Mouse (Mus musculus): ENCODE measurements at regions not wholly inside any gene's neighbourhood (a gene's known extent, or its start where the extent isn't known, plus 50 kb on each side); places are given as distances from the start of the nearest gene placed in this dataset.
"Not testable (repeated sequence)": the region's sequence is repeated elsewhere in the genome, so short reads cannot be mapped to it uniquely, and the experiment has no call there.

DNA sequence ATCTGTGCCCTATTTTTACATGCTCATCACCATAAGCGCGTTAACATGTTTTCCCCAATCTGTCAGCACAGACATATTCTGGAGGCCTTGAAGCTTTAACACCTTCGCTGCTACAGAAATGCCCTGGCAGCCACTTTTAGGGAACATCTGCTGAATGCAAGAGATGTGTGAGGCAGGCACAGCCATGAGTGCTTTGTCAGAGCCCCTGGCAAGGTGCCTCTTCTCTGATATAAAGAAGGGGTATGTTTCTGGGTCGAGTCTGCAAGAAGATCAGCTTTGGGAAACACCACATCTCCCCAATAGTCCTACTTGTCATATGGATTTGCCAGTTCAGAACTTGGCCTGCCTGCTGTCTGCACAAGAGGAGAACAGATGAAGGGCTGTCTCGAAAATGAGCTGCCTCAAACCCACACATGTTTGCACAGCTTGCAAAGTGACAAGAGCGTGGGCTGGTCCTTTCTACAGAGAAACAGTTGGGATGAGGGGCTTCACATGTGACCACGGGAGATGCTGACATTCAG lies 1263.3 kb upstream of the Klhl29 start:
- 79% methylated on average over 7 of the region's 7 CpGs for WGBS
- no peak overlapping the region for H3K4me2 ChIP-seq (replicated peaks; ENCODE audit: low read depth, low read length)
- no peak overlapping the region for H3K4me3 ChIP-seq (ENCODE audit: low read depth, low read length)
- no peaks in the 10 kb centered on the region for H3K36me3 ChIP-seq (ENCODE audit: control insufficient read depth, insufficient read depth, low read length)
- no peak overlapping the region for H3K9ac ChIP-seq (replicated peaks; ENCODE audit: low read depth, low read length)
- no peaks in the 10 kb centered on the region for H3K27me3 ChIP-seq (ENCODE audit: control insufficient read depth, insufficient read depth, low read length)
- no peaks in the 10 kb centered on the region for H3K4me1 ChIP-seq (ENCODE audit: control insufficient read depth, insufficient read depth, low read length)
- H3K27ac ChIP-seq (ENCODE audit: low read length) = no peak overlapping the region
- no peaks in the 10 kb centered on the region for H3K9me3 ChIP-seq (ENCODE audit: control insufficient read depth, low read depth, low read length)
- ATAC-seq (ENCODE audit: insufficient number of reproducible peaks, insufficient read depth, low FRiP score, low read depth) = no peak

DNA sequence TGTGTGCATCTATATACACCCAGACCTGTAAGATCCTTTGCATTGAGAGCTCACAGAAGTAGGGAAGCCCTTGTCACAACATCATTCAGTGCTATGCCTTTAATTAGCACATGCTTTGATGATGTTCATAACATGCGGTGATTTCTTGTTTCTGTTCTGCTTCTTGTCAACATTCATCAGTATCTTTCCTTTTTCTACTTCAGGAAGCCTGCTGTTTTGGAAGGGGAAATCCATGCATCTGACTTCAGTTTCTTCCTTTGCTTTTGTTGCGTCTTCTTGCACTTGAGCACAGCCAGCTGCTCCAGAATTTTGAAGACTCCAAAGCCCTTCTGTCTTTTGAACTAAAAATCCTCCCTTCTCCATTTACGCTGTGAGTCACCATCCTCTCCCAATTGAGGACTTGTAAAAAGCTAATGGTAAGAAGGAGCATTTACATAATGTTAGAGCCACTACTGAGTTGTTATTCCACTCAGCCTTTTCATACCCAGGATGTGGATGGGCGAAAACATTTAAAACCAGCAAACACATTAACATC lies 1262.4 kb upstream of the Klhl29 start:
- Histone ChIP-seq H3K9ac (replicated peaks; ENCODE audit: low read depth, low read length) (no peak overlapping the region), H3K9me3 (ENCODE audit: control insufficient read depth, low read depth, low read length) (no peaks in the 10 kb centered on the region), H3K36me3 (ENCODE audit: control insufficient read depth, insufficient read depth, low read length) (no peaks in the 10 kb centered on the region), H3K27me3 (ENCODE audit: control insufficient read depth, insufficient read depth, low read length) (no peaks in the 10 kb centered on the region), H3K27ac (ENCODE audit: low read length) (no peak overlapping the region), H3K4me3 (ENCODE audit: low read depth, low read length) (no peak overlapping the region), H3K4me2 (replicated peaks; ENCODE audit: low read depth, low read length) (no peak overlapping the region), H3K4me1 (ENCODE audit: control insufficient read depth, insufficient read depth, low read length) (no peaks in the 10 kb centered on the region)
- no peak for ATAC-seq (ENCODE audit: insufficient number of reproducible peaks, insufficient read depth, low FRiP score, low read depth)
- WGBS = 68% methylated on average over 4 of the region's 4 CpGs

DNA sequence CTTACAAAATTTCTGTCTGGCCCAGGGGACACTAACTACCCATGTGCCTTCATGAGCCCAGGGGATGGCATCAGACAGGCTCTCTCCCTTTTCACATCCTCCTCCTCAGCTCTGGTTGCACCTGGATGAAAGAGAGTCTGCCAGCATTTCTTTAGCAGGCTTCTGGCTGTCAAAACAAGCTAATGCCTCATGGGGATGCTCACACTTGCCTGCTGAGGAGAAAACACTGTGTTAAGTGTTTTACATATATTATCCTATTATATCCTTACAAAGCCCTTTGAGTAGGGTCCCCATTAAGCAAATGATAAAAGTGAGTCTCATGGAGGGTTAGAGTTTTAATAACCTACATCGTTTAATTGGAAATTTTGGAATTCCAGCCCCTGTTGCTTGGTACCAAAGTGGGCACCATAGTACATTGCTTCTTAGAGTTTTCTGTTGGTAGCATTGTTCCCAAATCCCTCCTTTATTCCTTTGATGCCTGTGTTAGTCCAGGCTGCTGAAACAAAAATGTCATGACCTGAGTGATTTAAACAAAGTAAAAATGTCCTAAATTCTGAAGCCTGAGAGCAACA lies 1247.2 kb upstream of the Klhl29 start:
- Histone ChIP-seq H3K27ac (ENCODE audit: low read length) (no peak overlapping the region), H3K27me3 (ENCODE audit: control insufficient read depth, insufficient read depth, low read length) (no peaks in the 10 kb centered on the region), H3K4me1 (ENCODE audit: control insufficient read depth, insufficient read depth, low read length) (no peaks in the 10 kb centered on the region), H3K4me3 (ENCODE audit: low read depth, low read length) (no peak overlapping the region), H3K4me2 (replicated peaks; ENCODE audit: low read depth, low read length) (no peak overlapping the region), H3K9ac (replicated peaks; ENCODE audit: low read depth, low read length) (no peak overlapping the region), H3K9me3 (ENCODE audit: control insufficient read depth, low read depth, low read length) (no peaks in the 10 kb centered on the region), H3K36me3 (ENCODE audit: control insufficient read depth, insufficient read depth, low read length) (no peaks in the 10 kb centered on the region)
- no peak for ATAC-seq (ENCODE audit: insufficient number of reproducible peaks, insufficient read depth, low FRiP score, low read depth)
- 65% methylated on average over 1 of the region's 1 CpGs for WGBS

DNA sequence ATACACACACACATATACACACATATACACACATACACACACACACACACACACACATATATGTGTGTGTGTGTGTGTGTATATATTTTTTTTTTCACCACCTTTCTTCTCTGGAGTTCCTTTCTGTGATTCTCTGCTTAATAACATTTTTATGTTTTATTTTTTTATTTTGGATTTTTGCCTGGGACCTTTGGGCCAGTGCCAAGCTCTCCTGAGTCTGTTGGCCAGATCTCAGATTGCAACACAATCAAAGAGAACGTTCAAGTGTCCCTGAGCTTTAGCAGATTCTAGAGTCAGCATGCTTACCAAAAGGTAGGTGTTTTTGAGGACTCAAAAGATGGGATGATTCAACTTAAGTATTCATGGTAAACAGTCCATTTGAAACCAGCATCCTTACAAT lies 1225.6 kb upstream of the Klhl29 start:
- H3K4me1 ChIP-seq (ENCODE audit: control insufficient read depth, insufficient read depth, low read length) = no peaks in the 10 kb centered on the region
- no peaks in the 10 kb centered on the region for H3K9me3 ChIP-seq (ENCODE audit: control insufficient read depth, low read depth, low read length)
- H3K4me2 ChIP-seq (replicated peaks; ENCODE audit: low read depth, low read length) = no peak overlapping the region
- no peak overlapping the region for H3K27ac ChIP-seq (ENCODE audit: low read length)
- no peak overlapping the region for H3K4me3 ChIP-seq (ENCODE audit: low read depth, low read length)
- no peak for ATAC-seq (ENCODE audit: insufficient number of reproducible peaks, insufficient read depth, low FRiP score, low read depth)
- H3K27me3 ChIP-seq (ENCODE audit: control insufficient read depth, insufficient read depth, low read length) = no peaks in the 10 kb centered on the region
- H3K36me3 ChIP-seq (ENCODE audit: control insufficient read depth, insufficient read depth, low read length) = no peaks in the 10 kb centered on the region
- 33% methylated on average over 1 of the region's 1 CpGs for WGBS
- H3K9ac ChIP-seq (replicated peaks; ENCODE audit: low read depth, low read length) = no peak overlapping the region

DNA sequence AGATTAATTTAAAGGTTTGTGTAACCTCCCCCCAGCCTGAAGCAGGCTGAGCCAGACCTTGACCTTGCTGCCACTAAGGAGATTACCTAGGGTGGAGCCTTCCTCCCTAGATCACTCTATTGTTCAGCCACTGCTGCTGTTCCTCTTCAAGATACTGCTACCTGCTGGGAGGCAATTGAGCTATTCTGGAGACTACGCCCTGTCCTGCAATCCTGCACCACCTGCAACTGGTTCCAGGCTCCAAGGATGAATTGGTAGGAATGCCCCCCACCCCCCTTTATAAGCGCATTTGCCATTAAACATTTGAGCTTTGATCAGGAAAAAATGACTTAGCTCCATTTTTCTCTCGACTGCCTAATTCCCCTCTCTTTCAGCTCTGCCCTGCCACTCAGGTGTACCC lies 1220.0 kb upstream of the Klhl29 start:
- H3K4me3 ChIP-seq (ENCODE audit: low read depth, low read length); H3K27ac ChIP-seq (ENCODE audit: low read length); ATAC-seq (ENCODE audit: insufficient number of reproducible peaks, insufficient read depth, low FRiP score, low read depth); H3K9ac ChIP-seq (replicated peaks; ENCODE audit: low read depth, low read length); H3K4me2 ChIP-seq (replicated peaks; ENCODE audit: low read depth, low read length); H3K4me1 ChIP-seq (ENCODE audit: control insufficient read depth, insufficient read depth, low read length); H3K36me3 ChIP-seq (ENCODE audit: control insufficient read depth, insufficient read depth, low read length); H3K9me3 ChIP-seq (ENCODE audit: control insufficient read depth, low read depth, low read length); H3K27me3 ChIP-seq (ENCODE audit: control insufficient read depth, insufficient read depth, low read length): not testable (repeated sequence)
- 67% methylated on average over 3 of the region's 3 CpGs for WGBS

DNA sequence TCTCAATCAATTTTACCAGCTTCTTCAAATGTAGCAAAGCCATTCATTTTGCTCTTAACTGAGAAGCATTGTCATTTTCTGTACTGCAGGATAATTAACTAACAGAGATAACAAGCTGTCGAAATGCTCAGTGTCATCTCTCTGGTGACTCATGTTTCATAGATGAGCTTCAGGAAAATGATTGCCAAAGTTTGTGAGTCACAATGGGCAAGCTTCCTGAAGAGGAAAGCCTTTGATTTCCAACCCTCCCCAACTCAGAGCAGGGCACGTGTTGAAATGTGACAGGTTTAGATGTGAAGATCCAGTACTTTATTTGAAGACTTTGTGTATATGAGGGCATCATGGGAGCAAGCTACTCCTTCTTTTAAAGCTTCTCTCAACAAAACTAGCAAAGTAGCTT lies 1214.7 kb upstream of the Klhl29 start:
- H3K36me3 ChIP-seq (ENCODE audit: control insufficient read depth, insufficient read depth, low read length) = no peaks in the 10 kb centered on the region
- no peak for ATAC-seq (ENCODE audit: insufficient number of reproducible peaks, insufficient read depth, low FRiP score, low read depth)
- WGBS = 73% methylated on average over 2 of the region's 2 CpGs

DNA sequence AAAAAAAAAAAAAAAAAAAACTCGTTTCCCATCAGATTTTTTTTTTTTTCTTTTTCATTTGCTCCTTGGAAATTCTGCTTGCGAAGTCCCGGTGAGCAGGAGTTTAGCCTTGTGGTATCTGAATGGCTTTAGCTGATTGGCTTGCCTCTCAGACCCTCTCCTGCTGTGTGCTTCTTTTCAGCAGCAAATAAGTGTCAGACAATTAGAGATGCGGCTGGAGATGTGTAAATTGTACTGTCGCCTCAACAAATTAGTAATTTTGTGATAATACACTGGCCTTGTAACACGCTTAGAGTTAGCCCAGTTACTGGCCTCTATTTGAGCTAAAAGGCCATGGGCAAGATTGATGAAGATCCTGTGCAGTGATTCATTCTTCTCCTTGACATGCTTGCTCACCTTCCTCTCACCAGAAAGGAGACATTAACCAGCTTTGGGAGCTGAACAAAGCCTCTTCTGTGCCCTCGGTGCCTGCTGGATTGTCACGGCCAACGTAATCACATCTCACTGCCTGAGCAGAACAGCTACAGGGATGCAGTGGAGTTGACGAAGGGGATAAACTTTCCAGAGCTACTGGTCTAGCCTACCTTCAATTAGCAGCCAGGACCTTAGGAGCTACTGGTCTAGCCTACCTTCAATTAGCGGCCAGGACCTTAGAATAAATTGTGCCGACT lies 1212.7 kb upstream of the Klhl29 start:
- no peaks in the 10 kb centered on the region for H3K4me1 ChIP-seq (ENCODE audit: control insufficient read depth, insufficient read depth, low read length)
- no peaks in the 10 kb centered on the region for H3K36me3 ChIP-seq (ENCODE audit: control insufficient read depth, insufficient read depth, low read length)
- no peak overlapping the region for H3K27ac ChIP-seq (ENCODE audit: low read length)
- no peaks in the 10 kb centered on the region for H3K27me3 ChIP-seq (ENCODE audit: control insufficient read depth, insufficient read depth, low read length)
- WGBS = 50% methylated on average over 12 of the region's 12 CpGs
- no peak overlapping the region for H3K4me3 ChIP-seq (ENCODE audit: low read depth, low read length)
- no peak overlapping the region for H3K4me2 ChIP-seq (replicated peaks; ENCODE audit: low read depth, low read length)
- no peak for ATAC-seq (ENCODE audit: insufficient number of reproducible peaks, insufficient read depth, low FRiP score, low read depth)
- no peak overlapping the region for H3K9ac ChIP-seq (replicated peaks; ENCODE audit: low read depth, low read length)
- no peaks in the 10 kb centered on the region for H3K9me3 ChIP-seq (ENCODE audit: control insufficient read depth, low read depth, low read length)

More for the DNA sequence above, 1214.7 kb upstream of the Klhl29 start:
- Histone ChIP-seq H3K4me2 (replicated peaks; ENCODE audit: low read depth, low read length) (no peak overlapping the region), H3K27ac (ENCODE audit: low read length) (no peak overlapping the region), H3K27me3 (ENCODE audit: control insufficient read depth, insufficient read depth, low read length) (no peaks in the 10 kb centered on the region), H3K4me3 (ENCODE audit: low read depth, low read length) (no peak overlapping the region), H3K9me3 (ENCODE audit: control insufficient read depth, low read depth, low read length) (no peaks in the 10 kb centered on the region), H3K9ac (replicated peaks; ENCODE audit: low read depth, low read length) (no peak overlapping the region), H3K4me1 (ENCODE audit: control insufficient read depth, insufficient read depth, low read length) (no peaks in the 10 kb centered on the region)

DNA sequence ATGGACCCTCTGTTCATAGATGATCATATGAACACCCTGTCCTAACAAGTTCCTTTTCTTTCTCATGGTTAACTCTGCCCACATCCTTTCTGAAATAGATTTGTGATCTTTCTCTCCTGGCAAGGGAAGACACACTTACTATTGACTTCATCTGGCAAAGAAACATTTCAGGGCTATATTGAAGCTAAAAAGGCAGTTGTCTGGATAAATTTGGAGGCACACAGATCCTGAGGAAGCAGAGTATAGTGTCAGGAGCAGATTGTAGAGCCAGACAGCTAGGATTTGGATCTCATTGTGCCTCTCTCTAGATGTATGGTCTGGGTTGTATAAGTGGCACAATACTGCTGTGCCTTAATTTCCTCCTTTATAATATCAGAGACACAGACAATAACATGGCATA lies 1204.7 kb upstream of the Klhl29 start:
- ATAC-seq (ENCODE audit: insufficient number of reproducible peaks, insufficient read depth, low FRiP score, low read depth) = no peak
- H3K36me3 ChIP-seq (ENCODE audit: control insufficient read depth, insufficient read depth, low read length) = no peaks in the 10 kb centered on the region
- no peak overlapping the region for H3K27ac ChIP-seq (ENCODE audit: low read length)

More for the DNA sequence above, 1204.7 kb upstream of the Klhl29 start:
- no peak overlapping the region for H3K4me3 ChIP-seq (ENCODE audit: low read depth, low read length)
- H3K9ac ChIP-seq (replicated peaks; ENCODE audit: low read depth, low read length) = no peak overlapping the region
- no peaks in the 10 kb centered on the region for H3K4me1 ChIP-seq (ENCODE audit: control insufficient read depth, insufficient read depth, low read length)
- no peaks in the 10 kb centered on the region for H3K9me3 ChIP-seq (ENCODE audit: control insufficient read depth, low read depth, low read length)
- no peak overlapping the region for H3K4me2 ChIP-seq (replicated peaks; ENCODE audit: low read depth, low read length)
- H3K27me3 ChIP-seq (ENCODE audit: control insufficient read depth, insufficient read depth, low read length) = no peaks in the 10 kb centered on the region

All from stomach, embryonic 14.5 days (tissue).